9 mouse cellular contexts compared by ENCODE assay signal in the genomic region with DNA sequence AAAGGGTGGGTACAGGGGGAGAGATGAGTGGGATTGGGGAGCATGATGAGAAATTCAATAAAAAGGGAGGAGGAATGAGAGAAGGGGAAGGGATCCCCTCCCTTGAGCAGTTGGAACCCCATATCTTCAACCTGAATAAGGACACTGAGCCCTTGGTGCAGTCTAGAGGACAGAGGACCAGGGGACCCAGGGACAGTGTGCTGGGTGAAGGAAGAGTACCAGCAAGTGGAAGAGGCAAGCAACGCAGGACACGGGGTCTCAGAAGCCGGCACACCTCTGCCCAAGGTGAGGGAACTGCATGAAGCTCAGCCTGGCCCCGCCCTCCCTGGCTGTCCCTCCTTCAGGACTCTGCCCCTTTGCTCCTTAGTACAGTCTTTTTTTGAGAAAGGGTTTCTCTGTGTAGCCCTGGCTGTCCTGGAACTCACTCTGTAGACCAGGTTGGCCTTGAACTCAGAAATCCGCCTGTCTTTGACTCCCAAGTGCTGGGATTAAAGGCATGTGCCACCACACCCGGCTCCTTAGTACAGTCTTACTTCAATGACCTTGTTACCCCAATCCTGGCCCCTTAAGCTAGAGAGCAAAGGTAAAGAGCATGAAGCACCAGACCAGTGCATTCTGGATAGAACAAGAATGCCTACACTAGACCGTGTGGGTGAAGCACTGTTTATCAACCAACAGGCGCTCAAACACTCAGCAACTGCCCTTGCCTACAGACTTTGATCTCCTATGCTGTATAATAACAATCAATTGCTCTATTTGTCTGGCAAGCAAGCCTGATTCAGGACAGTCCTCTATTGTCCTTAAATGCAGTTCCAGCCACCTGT. TPM values are rescaled to one million over a fixed set of nuclear protein-coding genes. Genes with fewer than 3 reads are reported as not detected.
A peak's percentile ranks its signal among the peaks of the same experiment; 100 is the strongest.
DNase-seq lines count a peak whose midpoint lies in the region; ATAC-seq lines count a peak whose summit lies in the region.
"Had no signal": no experiment of that assay in that cellular context is flagged by ENCODE, and none has a peak within 500 bp of the region (broad histone marks: within the 10 kb centered on the region; RNA-seq: fewer than 3 reads in every experiment).

No protein-coding gene starts in this region.

- no peak overlapping the region for H3K9ac ChIP-seq in lung, embryonic 15.5 days
- H3K9ac ChIP-seq in forebrain, embryonic 15.5 days (replicated peaks), result no peak overlapping the region
- no peak overlapping the region for H3K9ac ChIP-seq in stomach, embryonic 14.5 days (replicated peaks; ENCODE audit: low read depth, low read length)

- 71% methylated on average over 8 of the region's 8 CpGs for WGBS in lung, embryonic 15.5 days
- 91% methylated on average over 8 of the region's 8 CpGs for WGBS in forebrain, embryonic 15.5 days
- 74% methylated on average over 8 of the region's 8 CpGs for WGBS in stomach, embryonic 14.5 days

- H3K36me3 ChIP-seq in lung, embryonic 15.5 days, result no peaks in the 10 kb centered on the region
- H3K36me3 ChIP-seq in forebrain, embryonic 15.5 days, result no peaks in the 10 kb centered on the region
- no peaks in the 10 kb centered on the region for H3K36me3 ChIP-seq in stomach, embryonic 14.5 days (ENCODE audit: control insufficient read depth, insufficient read depth, low read length)

- intact Hi-C loops in left cerebral cortex, postnatal 10 days (cut with DNase I), result no loop called here

- H3K27ac ChIP-seq in lung, embryonic 15.5 days, result no peak overlapping the region
- no peak overlapping the region for H3K27ac ChIP-seq in forebrain, embryonic 15.5 days (replicated peaks)
- H3K27ac ChIP-seq in stomach, embryonic 14.5 days (ENCODE audit: low read length), result no peak overlapping the region

- ATAC-seq in lung, embryonic 15.5 days (ENCODE audit: borderline replicate concordance, extremely low read depth, low FRiP score, low TSS enrichment), result no peak
- ATAC-seq in forebrain, embryonic 15.5 days (replicated peaks), result no peak
- ATAC-seq in stomach, embryonic 14.5 days (ENCODE audit: insufficient number of reproducible peaks, insufficient read depth, low FRiP score, low read depth), result no peak
- ATAC-seq in cerebellum, adult (ENCODE audit: insufficient number of reproducible peaks, low FRiP score, low TSS enrichment), result no peak

- no peaks in the 10 kb centered on the region for H3K27me3 ChIP-seq in lung, embryonic 15.5 days
- no peaks in the 10 kb centered on the region for H3K27me3 ChIP-seq in forebrain, embryonic 15.5 days
- H3K27me3 ChIP-seq in stomach, embryonic 14.5 days (ENCODE audit: control insufficient read depth, insufficient read depth, low read length), result no peaks in the 10 kb centered on the region

- H3K4me1 ChIP-seq in lung, embryonic 15.5 days, result peaks cover 24% of the 10 kb centered on the region
- H3K4me1 ChIP-seq in forebrain, embryonic 15.5 days, result peaks cover 11% of the 10 kb centered on the region
- 0 out of 2 replicates have a peak, but pooled peaks cover 11% of the 10 kb centered on the region for H3K4me1 ChIP-seq in stomach, embryonic 14.5 days (ENCODE audit: control insufficient read depth, insufficient read depth, low read length)

- H3K9me3 ChIP-seq in lung, embryonic 15.5 days, result no peaks in the 10 kb centered on the region
- no peaks in the 10 kb centered on the region for H3K9me3 ChIP-seq in forebrain, embryonic 15.5 days
- no peaks in the 10 kb centered on the region for H3K9me3 ChIP-seq in stomach, embryonic 14.5 days (ENCODE audit: control insufficient read depth, low read depth, low read length)

- no peak for DNase-seq in lung, postnatal 36 days
- peak; percentile 73 to 85 for DNase-seq in kidney, postnatal 25 days
- no peak for DNase-seq in adrenal gland, postnatal 4 days (ENCODE audit: low spot score in 2 of 2)
- no peak for DNase-seq in left cerebral cortex, postnatal 10 days (ENCODE audit: extremely low spot score in 1 of 2, low spot score in 2 of 2)
- DNase-seq: lung, postnatal 14 days had no signal

- no peak overlapping the region; the same call in 1 of the 2 replicates for H3K4me3 ChIP-seq in lung, embryonic 15.5 days
- H3K4me3 ChIP-seq in forebrain, embryonic 15.5 days, result peak overlapping the region; percentile 82; the same call in 1 of the 2 replicates
- no peak overlapping the region for H3K4me3 ChIP-seq in stomach, embryonic 14.5 days (ENCODE audit: low read depth, low read length)

- peak overlapping the region; percentile 98 for H3K4me2 ChIP-seq in lung, embryonic 15.5 days
- no peak overlapping the region for H3K4me2 ChIP-seq in forebrain, embryonic 15.5 days (replicated peaks)
- 0 out of 2 replicates have a peak overlapping the region, but pooled peaks have one; percentile 99 for H3K4me2 ChIP-seq in stomach, embryonic 14.5 days (replicated peaks; ENCODE audit: low read depth, low read length)

RNA-seq across cellular contexts. Expression of a gene that starts 1.6 kb away (rescaled TPM):
- polyA plus RNA-seq in lung, embryonic 15.5 days (2015; fragmentation: Nextera tagmentation; extraction: Ambion mirVana), result 7.4 and 7.8 TPM in 2 replicates
- 13.6 and 13.9 TPM in 2 replicates for polyA plus RNA-seq in forebrain, embryonic 15.5 days (2015; fragmentation: Nextera tagmentation; extraction: Ambion mirVana)
- 6.5 and 7.1 TPM in 2 replicates for polyA plus RNA-seq in stomach, embryonic 14.5 days (2014; fragmentation: Nextera tagmentation; extraction: Ambion mirVana)
- 10 to 100 TPM; 20.4 to 20.8 TPM for total RNA-seq in adrenal gland, postnatal 4 days (2021)
- total RNA-seq in left cerebral cortex, postnatal 10 days (2021), result 10 to 100 TPM; 65.2 to 67.6 TPM

RNA-seq across cellular contexts. Expression of a gene that starts 37.7 kb away (rescaled TPM):
- polyA plus RNA-seq in lung, embryonic 15.5 days (2015; fragmentation: Nextera tagmentation; extraction: Ambion mirVana), result 219 and 222 TPM in 2 replicates
- polyA plus RNA-seq in forebrain, embryonic 15.5 days (2015; fragmentation: Nextera tagmentation; extraction: Ambion mirVana), result 100 and 115 TPM in 2 replicates
- 419 and 443 TPM in 2 replicates for polyA plus RNA-seq in stomach, embryonic 14.5 days (2014; fragmentation: Nextera tagmentation; extraction: Ambion mirVana)
- total RNA-seq in adrenal gland, postnatal 4 days (2021), result 100 to 1,000 TPM; 171 to 196 TPM
- total RNA-seq in left cerebral cortex, postnatal 10 days (2021), result 10 to 100 TPM; 33.8 to 37.4 TPM

RNA-seq across cellular contexts. Expression of a gene that starts 50.3 kb away (rescaled TPM):
- polyA plus RNA-seq in lung, embryonic 15.5 days (2015; fragmentation: Nextera tagmentation; extraction: Ambion mirVana), result 278 and 284 TPM in 2 replicates
- polyA plus RNA-seq in forebrain, embryonic 15.5 days (2015; fragmentation: Nextera tagmentation; extraction: Ambion mirVana), result 395 and 412 TPM in 2 replicates
- polyA plus RNA-seq in stomach, embryonic 14.5 days (2014; fragmentation: Nextera tagmentation; extraction: Ambion mirVana), result 213 and 240 TPM in 2 replicates
- 100 to 1,000 TPM; 282 to 296 TPM for total RNA-seq in adrenal gland, postnatal 4 days (2021)
- 100 to 1,000 TPM; 345 to 346 TPM for total RNA-seq in left cerebral cortex, postnatal 10 days (2021)

RNA-seq across cellular contexts. Expression of a gene that starts 54.1 kb away (rescaled TPM):
- not detected in 2 replicates for polyA plus RNA-seq in lung, embryonic 15.5 days (2015; fragmentation: Nextera tagmentation; extraction: Ambion mirVana)
- polyA plus RNA-seq in forebrain, embryonic 15.5 days (2015; fragmentation: Nextera tagmentation; extraction: Ambion mirVana), result not detected in 2 replicates
- not detected in 2 replicates for polyA plus RNA-seq in stomach, embryonic 14.5 days (2014; fragmentation: Nextera tagmentation; extraction: Ambion mirVana)
- not detected for total RNA-seq in adrenal gland, postnatal 4 days (2021)
- total RNA-seq in left cerebral cortex, postnatal 10 days (2021), result not detected

Comparison
In these comparisons a context has a peak if more than half of its experiments do, and no peak if none do; other contexts are left out.
1. DNase-seq: peak in kidney, postnatal 25 days (2 of 2); none in lung, postnatal 36 days (single experiment), adrenal gland, postnatal 4 days (0 of 2) and left cerebral cortex, postnatal 10 days (0 of 2).